10 mouse cellular contexts compared by ENCODE assay signal in genomic region chr10:60005264-60005663, GRCm38 (mm10). TPM values are rescaled to one million over a fixed set of nuclear protein-coding genes. Genes with fewer than 3 reads are reported as not detected.
A peak's percentile ranks its signal among the peaks of the same experiment; 100 is the strongest.
DNase-seq lines count a peak whose midpoint lies in the region; ATAC-seq and TF ChIP-seq lines count a peak whose summit lies in the region.
"Had no signal": no experiment of that assay in that cellular context is flagged by ENCODE, and none has a peak within 500 bp of the region (broad histone marks: within the 10 kb centered on the region; RNA-seq: fewer than 3 reads in every experiment).

No protein-coding gene starts in this region.

- H3K27ac ChIP-seq in cerebellum, adult 2 months (ENCODE audit: insufficient read depth, low read length): no peak overlapping the region
- H3K27ac ChIP-seq in layer of hippocampus, adult 2 months: no peak overlapping the region
- no peak overlapping the region for H3K27ac ChIP-seq in thymus, adult 2 months (ENCODE audit: control insufficient read depth, insufficient read depth, low read length)
- no peak overlapping the region for H3K27ac ChIP-seq in hindbrain, postnatal 0 days
- H3K27ac ChIP-seq: limb, embryonic 12.5 days had no signal

- H3K9me3 ChIP-seq in hindbrain, postnatal 0 days (ENCODE audit: low read length): no peaks in the 10 kb centered on the region
- H3K9me3 ChIP-seq: limb, embryonic 12.5 days had no signal

- no peaks in the 10 kb centered on the region for H3K27me3 ChIP-seq in cerebellum, adult 2 months (ENCODE audit: control insufficient read depth, insufficient read depth, low read length)
- H3K27me3 ChIP-seq in thymus, adult 2 months (ENCODE audit: control insufficient read depth, insufficient read depth, low read length): no peaks in the 10 kb centered on the region
- H3K27me3 ChIP-seq in hindbrain, postnatal 0 days (ENCODE audit: insufficient read depth, low read length): no peaks in the 10 kb centered on the region
- H3K27me3 ChIP-seq: limb, embryonic 12.5 days had no signal

- no peak for TF ChIP-seq POLR2A in cerebellum, adult 2 months (IDR thresholded peaks at IDR 0.05; ENCODE audit: borderline replicate concordance, insufficient read depth, low read length)
- TF ChIP-seq POLR2A in thymus, adult 2 months (IDR thresholded peaks at IDR 0.05; ENCODE audit: control insufficient read depth, extremely low read depth, insufficient read depth, low read length, poor library complexity): no peak

- H3K36me3 ChIP-seq in thymus, adult 2 months (ENCODE audit: control insufficient read depth, insufficient read depth, low read length): no peaks in the 10 kb centered on the region
- H3K36me3 ChIP-seq in hindbrain, postnatal 0 days (ENCODE audit: insufficient read depth, low read length): peaks cover 3% of the 10 kb centered on the region; the same call in 1 of the 2 replicates

- WGBS in cerebellum, adult 2 months: 62% methylated on average over 2 of the region's 2 CpGs
- WGBS in thymus, adult 2 months: 65% methylated on average over 2 of the region's 2 CpGs
- WGBS in hindbrain, postnatal 0 days: 58% methylated on average over 2 of the region's 2 CpGs

- no peak overlapping the region for H3K4me3 ChIP-seq in cerebellum, adult 2 months (replicated peaks; ENCODE audit: insufficient read depth, low read depth, low read length)
- no peak overlapping the region for H3K4me3 ChIP-seq in layer of hippocampus, adult 2 months
- H3K4me3 ChIP-seq in thymus, adult 2 months (ENCODE audit: control insufficient read depth, insufficient read depth, low read length): no peak overlapping the region
- H3K4me3 ChIP-seq in hindbrain, postnatal 0 days (ENCODE audit: low read length): no peak overlapping the region
- H3K4me3 ChIP-seq: limb, embryonic 12.5 days had no signal

- TF ChIP-seq CTCF in cerebellum, adult 2 months (IDR thresholded peaks at IDR 0.05; ENCODE audit: borderline replicate concordance, insufficient read depth, low read depth, low read length): peak; percentile 16; the same call in 1 of the 2 replicates
- TF ChIP-seq CTCF in layer of hippocampus, adult 2 months (conservative IDR thresholded peaks at IDR 0.05): peak; percentile 73
- no peak for TF ChIP-seq CTCF in thymus, adult 2 months (IDR thresholded peaks at IDR 0.05; ENCODE audit: borderline replicate concordance, control insufficient read depth, extremely low read depth, insufficient read depth, low read length, poor library complexity)
- no peak for TF ChIP-seq CTCF in hindbrain, postnatal 0 days (IDR thresholded peaks at IDR 0.05; ENCODE audit: low read depth)

- ATAC-seq in hindbrain, postnatal 0 days: no peak

- H3K9ac ChIP-seq in hindbrain, postnatal 0 days (replicated peaks; ENCODE audit: low read length): no peak overlapping the region
- H3K9ac ChIP-seq: limb, embryonic 12.5 days had no signal

- DNase-seq in cerebellum, adult 2 months: peak in 1 of 2 experiments; percentile 26
- DNase-seq in cerebellum, adult 8-10 months: no peak
- no peak for DNase-seq in layer of hippocampus, adult 2 months (ENCODE audit: low spot score in 2 of 2)
- no peak for DNase-seq in layer of hippocampus, postnatal 36 days
- DNase-seq in c-Kit-positive CD71-positive TER-119-negative erythroid progenitor cells, embryonic 14.5 days (ENCODE audit: low read depth): peak; percentile 46
- DNase-seq in thymus, adult 2 months: peak; percentile 62
- DNase-seq in hindbrain, postnatal 0 days (ENCODE audit: low spot score): no peak
- no peak for DNase-seq in gastrocnemius, postnatal 4 days (ENCODE audit: low spot score in 2 of 2)
- DNase-seq: gastrocnemius, postnatal 36 days had no signal

- H3K4me2 ChIP-seq in hindbrain, postnatal 0 days (ENCODE audit: low read depth, low read length): no peak overlapping the region
- H3K4me2 ChIP-seq: limb, embryonic 12.5 days had no signal

- peaks cover 7% of the 10 kb centered on the region; the same call in 1 of the 2 replicates for H3K4me1 ChIP-seq in cerebellum, adult 2 months (ENCODE audit: control insufficient read depth, insufficient read depth, low read length)
- peaks cover 22% of the 10 kb centered on the region for H3K4me1 ChIP-seq in thymus, adult 2 months (replicated peaks; ENCODE audit: control insufficient read depth, insufficient read depth, low read length)
- H3K4me1 ChIP-seq in hindbrain, postnatal 0 days (ENCODE audit: insufficient read depth, low read length): no peaks in the 10 kb centered on the region; the same call in 1 of the 2 replicates

RNA-seq across cellular contexts. Expression of gene Anapc16, which starts 2.3 kb away (rescaled TPM):
- polyA plus RNA-seq in cerebellum, adult 2 months (2012; rRNA removed): 93.2 and 95.5 TPM in 2 replicates
- total RNA-seq in layer of hippocampus, adult 2 months (2021): 10 to 100 TPM; 64.8 to 71.4 TPM
- 10 to 100 TPM; 69.8 to 71.1 TPM for total RNA-seq in layer of hippocampus, postnatal 36 days (2021)
- 108 and 136 TPM in 2 replicates for polyA plus RNA-seq in thymus, adult 2 months (2012; rRNA removed)
- total RNA-seq in hindbrain, postnatal 0 days (2014; rRNA removed): 62.6 and 70.1 TPM in 2 replicates
- polyA plus RNA-seq in hindbrain, postnatal 0 days (2015; fragmentation: Nextera tagmentation; extraction: Ambion mirVana): 132 and 133 TPM in 2 replicates
- 10 to 100 TPM; 49.9 to 51.4 TPM for total RNA-seq in gastrocnemius, postnatal 4 days (2021)

RNA-seq across cellular contexts. Expression of gene Ascc1, which starts 2.7 kb away (rescaled TPM):
- 25.4 and 28.8 TPM in 2 replicates for polyA plus RNA-seq in cerebellum, adult 2 months (2012; rRNA removed)
- 10 to 100 TPM; 15.3 to 17.2 TPM for total RNA-seq in layer of hippocampus, adult 2 months (2021)
- total RNA-seq in layer of hippocampus, postnatal 36 days (2021): 10 to 100 TPM; 14.3 to 18.1 TPM
- polyA plus RNA-seq in thymus, adult 2 months (2012; rRNA removed): 24.2 and 26.2 TPM in 2 replicates
- 10.6 and 11.5 TPM in 2 replicates for total RNA-seq in hindbrain, postnatal 0 days (2014; rRNA removed)
- polyA plus RNA-seq in hindbrain, postnatal 0 days (2015; fragmentation: Nextera tagmentation; extraction: Ambion mirVana): 41.8 and 42.9 TPM in 2 replicates
- 10 to 100 TPM; 13.9 to 16.0 TPM for total RNA-seq in gastrocnemius, postnatal 4 days (2021)

RNA-seq across cellular contexts. Expression of gene Ddit4, which starts 53.6 kb away (rescaled TPM):
- polyA plus RNA-seq in cerebellum, adult 2 months (2012; rRNA removed): 48.3 and 53.9 TPM in 2 replicates
- 10 to 100 TPM; 63.6 to 66.7 TPM for total RNA-seq in layer of hippocampus, adult 2 months (2021)
- 10 to 100 TPM; 89.5 to 96.2 TPM for total RNA-seq in layer of hippocampus, postnatal 36 days (2021)
- polyA plus RNA-seq in thymus, adult 2 months (2012; rRNA removed): 157 and 190 TPM in 2 replicates
- total RNA-seq in hindbrain, postnatal 0 days (2014; rRNA removed): 55.9 and 76.6 TPM in 2 replicates
- polyA plus RNA-seq in hindbrain, postnatal 0 days (2015; fragmentation: Nextera tagmentation; extraction: Ambion mirVana): 55.2 and 56.9 TPM in 2 replicates
- total RNA-seq in gastrocnemius, postnatal 4 days (2021): 10 to 100 TPM; 18.6 to 18.7 TPM

Comparison
In these comparisons a context has a peak if more than half of its experiments do, and no peak if none do; other contexts are left out.
1. DNase-seq: peak in c-Kit-positive CD71-positive TER-119-negative erythroid progenitor cells, embryonic 14.5 days (single experiment) and thymus, adult 2 months (single experiment); none in cerebellum, adult 8-10 months (single experiment), layer of hippocampus, adult 2 months (0 of 2), layer of hippocampus, postnatal 36 days (0 of 2), hindbrain, postnatal 0 days (single experiment) and gastrocnemius, postnatal 4 days (0 of 2).
2. CTCF ChIP-seq: peak in cerebellum, adult 2 months (single experiment) and layer of hippocampus, adult 2 months (single experiment); none in thymus, adult 2 months (single experiment) and hindbrain, postnatal 0 days (single experiment).